Mouse (Mus musculus) heart, embryonic 16.5 days (tissue): ENCODE data around the gene Rundc1. TPM values are rescaled to one million over a fixed set of nuclear protein-coding genes. Genes with fewer than 3 reads are reported as not detected.

Source experiments
- ATAC-seq: fragments of 200-750 bp; cut with Nextera tagmentation; replicated peaks from 2 replicates; pipeline ENCODE4 v1.8.0; 2017; ENCODE audit warnings: moderate number of reproducible peaks; ENCODE audit not compliant: insufficient read depth, low FRiP score; ENCODE audit errors: extremely low read depth
- H3K27ac ChIP-seq: fragments of 300-500 bp; sonication (generic); 2 replicates; pipeline ENCODE4 v1.5.1; 2014; ENCODE audit warnings: mild to moderate bottlenecking, low read length, control low read depth, moderate library complexity
- H3K27me3 ChIP-seq: fragments of 300-500 bp; sonication (generic); 2 replicates; pipeline ENCODE4 v1.6.1; 2014; ENCODE audit warnings: low read length, mixed read lengths; ENCODE audit not compliant: control insufficient read depth, insufficient read depth
- H3K36me3 ChIP-seq: fragments of 300-500 bp; sonication (generic); 2 replicates; pipeline ENCODE4 v1.6.1; 2014; ENCODE audit not compliant: control insufficient read depth, insufficient read depth
- H3K4me1 ChIP-seq: fragments of 300-500 bp; sonication (generic); 2 replicates; pipeline ENCODE4 v1.6.1; 2014; ENCODE audit warnings: low read length, mixed read lengths; ENCODE audit not compliant: control insufficient read depth, insufficient read depth
- H3K4me2 ChIP-seq: fragments of 300-500 bp; sonication (generic); 2 replicates; pipeline ENCODE4 v1.6.1; 2014; ENCODE audit warnings: low read depth, mild to moderate bottlenecking, control low read depth, low read length
- H3K4me3 ChIP-seq: fragments of 300-500 bp; sonication (generic); 2 replicates; pipeline ENCODE4 v1.5.1; 2014; ENCODE audit warnings: mild to moderate bottlenecking, control low read depth, low read length
- H3K9ac ChIP-seq: fragments of 300-500 bp; sonication (generic); 2 replicates; pipeline ENCODE4 v1.6.1; 2014; ENCODE audit warnings: low read length, control low read depth
- H3K9me3 ChIP-seq: fragments of 300-500 bp; sonication (generic); replicated peaks from 2 replicates; pipeline ENCODE4 v1.6.1; 2016; ENCODE audit warnings: low read length; ENCODE audit not compliant: control insufficient read depth
- WGBS: fragments of 180-500 bp; shearing (Covaris S2); extraction: QIAGEN DNeasy Blood & Tissue Kit; methylation state at CpG from one replicate; pipeline ENCODE4 v1.1.7; 2014; 5-methylcytosine and 5-hydroxymethylcytosine counted together
- polyA plus RNA-seq: library from polyadenylated mRNA; unstranded; fragments of >200 nt; fragmentation: Nextera tagmentation; extraction: Ambion mirVana; gene quantifications from 2 replicates; pipeline ENCODE4 v1.2.1, GENCODE M21; 2015

Gene Rundc1
- polyA plus RNA-seq, 1 experiment from 2014 or later: 15.4 TPM

DNA sequence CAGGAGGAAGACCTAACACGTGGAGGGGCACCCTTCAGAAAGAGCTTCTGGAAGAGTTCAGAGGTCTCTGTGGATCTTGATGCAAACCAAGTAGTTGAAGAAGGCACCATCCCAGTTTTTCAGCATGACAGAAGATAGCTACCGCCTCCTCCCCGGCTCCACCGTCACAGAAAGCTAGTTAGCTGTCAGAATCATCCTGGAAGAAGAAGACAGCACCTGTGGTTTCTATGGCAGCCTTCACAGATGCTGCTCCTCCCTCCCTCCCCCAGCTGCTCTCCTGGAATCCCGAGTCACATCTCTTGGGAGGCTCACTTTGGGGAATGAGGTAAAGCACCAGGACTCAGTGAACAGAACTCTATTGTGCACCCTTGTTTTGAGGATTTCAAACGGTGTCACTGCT is 5.9 kb upstream of the Rundc1 start:
- no peak overlapping the region for H3K9ac ChIP-seq
- peaks cover 8% of the 10 kb centered on the region; the same call in 1 of the 2 replicates for H3K36me3 ChIP-seq
- H3K4me2 ChIP-seq: no peak overlapping the region
- no peak overlapping the region for H3K27ac ChIP-seq
- no peaks in the 10 kb centered on the region for H3K27me3 ChIP-seq
- WGBS: 56% methylated on average over 6 of the region's 6 CpGs
- no peak overlapping the region for H3K4me3 ChIP-seq
- peaks cover 7% of the 10 kb centered on the region for H3K4me1 ChIP-seq
- no peak for ATAC-seq
- H3K9me3 ChIP-seq: no peaks in the 10 kb centered on the region

DNA sequence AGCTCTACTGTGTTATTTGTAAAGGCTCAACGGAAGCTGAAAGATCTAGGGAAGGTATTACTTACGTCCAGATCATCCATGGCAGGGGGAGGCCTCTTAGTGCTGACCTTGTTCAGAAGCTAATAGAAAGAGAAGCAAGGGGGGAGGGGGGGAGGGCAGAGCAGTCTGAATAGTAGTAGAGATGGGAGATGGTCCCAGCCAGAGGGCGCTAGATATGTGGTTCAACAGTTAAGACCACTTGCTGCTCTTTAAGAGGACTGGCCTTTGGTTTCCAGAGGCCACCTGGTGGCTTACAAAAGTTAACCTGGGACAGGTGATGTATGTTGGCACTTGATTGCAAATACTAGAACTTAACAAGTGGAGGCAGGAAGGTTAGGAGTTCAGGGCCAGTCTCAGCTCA is 5.3 kb upstream of the Rundc1 start:
- no peak for ATAC-seq
- Histone ChIP-seq H3K36me3 (peaks cover 8% of the 10 kb centered on the region; the same call in 1 of the 2 replicates), H3K9me3 (no peaks in the 10 kb centered on the region), H3K4me3 (no peak overlapping the region), H3K4me1 (peaks cover 7% of the 10 kb centered on the region), H3K27ac (no peak overlapping the region), H3K9ac (no peak overlapping the region), H3K4me2 (no peak overlapping the region), H3K27me3 (no peaks in the 10 kb centered on the region)
- WGBS: 40% methylated on average over 3 of the region's 3 CpGs

DNA sequence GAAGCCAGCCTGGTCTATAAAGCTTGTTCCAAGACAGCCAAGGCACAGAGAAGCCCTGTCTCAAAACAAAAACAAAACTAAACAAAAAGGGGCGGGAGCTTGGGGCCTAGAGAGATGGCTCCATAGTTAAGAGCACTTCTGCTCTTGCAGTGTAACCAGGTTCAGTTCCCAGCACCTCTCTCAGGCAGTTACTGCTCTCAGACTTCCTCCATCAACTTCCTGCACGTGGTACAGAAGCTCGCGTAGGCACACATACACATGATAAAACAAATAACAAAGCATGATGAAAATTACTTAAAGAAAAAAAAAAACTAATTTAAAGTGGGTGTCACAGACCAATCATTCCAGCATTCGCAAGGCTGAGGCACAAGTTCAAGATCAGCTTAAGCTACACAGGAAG is 4.7 kb upstream of the Rundc1 start:
- Histone ChIP-seq H3K9ac (no peak overlapping the region), H3K4me1 (peaks cover 7% of the 10 kb centered on the region), H3K27ac (no peak overlapping the region), H3K9me3 (no peaks in the 10 kb centered on the region), H3K4me2 (no peak overlapping the region), H3K36me3 (peaks cover 8% of the 10 kb centered on the region; the same call in 1 of the 2 replicates), H3K27me3 (no peaks in the 10 kb centered on the region), H3K4me3 (no peak overlapping the region)
- WGBS: 88% methylated on average over 5 of the region's 5 CpGs
- ATAC-seq: no peak

DNA sequence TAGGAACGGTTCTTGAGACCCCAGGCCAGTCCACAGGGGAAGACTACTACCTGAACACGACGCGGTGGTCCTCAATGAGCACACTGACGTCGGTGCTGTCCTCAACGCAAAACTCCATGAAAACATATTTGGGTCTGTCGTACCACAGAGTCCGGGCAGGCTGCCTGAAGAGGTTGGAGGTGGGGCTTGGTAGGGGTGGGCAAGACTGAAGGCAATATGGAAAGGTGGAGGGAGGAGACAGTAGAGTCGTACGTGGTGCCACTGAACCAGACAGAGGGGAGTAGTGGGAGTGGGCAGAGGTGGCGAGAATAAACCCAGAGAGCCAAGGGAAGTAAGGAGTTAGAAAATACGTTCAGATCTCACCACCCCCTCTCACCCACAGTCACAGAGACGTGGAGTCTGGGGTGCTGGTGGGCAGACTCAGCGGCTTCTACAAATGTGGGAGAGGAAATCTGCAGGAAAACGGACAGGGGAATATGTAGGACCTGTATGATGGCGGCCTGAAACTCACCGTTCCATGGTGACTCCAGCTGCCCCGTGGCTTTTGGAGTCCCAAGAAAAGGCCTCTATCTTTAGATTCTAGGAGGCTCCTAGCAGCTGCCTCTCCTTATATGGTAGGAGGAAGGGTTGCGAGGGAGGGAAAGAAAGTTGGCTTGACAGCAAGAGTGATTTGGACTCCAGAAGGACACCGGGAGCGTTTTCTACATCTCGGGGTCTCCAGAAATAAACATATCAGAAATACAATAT is 607 bp upstream of the Rundc1 start, which contains the start of gene Gm27029:
Gene Gm27029 (minus strand): TSS at position 692 of the 747 bp plus-strand sequence.
- peak within 1 kb of the TSS; percentile 98 for H3K27ac ChIP-seq
- ATAC-seq: peak; percentile 81
- peaks cover 8% of the 10 kb centered on the region; the same call in 1 of the 2 replicates for H3K36me3 ChIP-seq
- H3K4me3 ChIP-seq: peak within 1 kb of the TSS; percentile 100
- no peaks in the 10 kb centered on the region for H3K27me3 ChIP-seq
- WGBS: 2% methylated on average over 23 of the region's 23 CpGs
- H3K9me3 ChIP-seq: no peaks in the 10 kb centered on the region
- H3K4me2 ChIP-seq: peak within 1 kb of the TSS; percentile 84
- H3K4me1 ChIP-seq: peaks cover 15% of the 10 kb centered on the region
- H3K9ac ChIP-seq: peak within 1 kb of the TSS; percentile 94

DNA sequence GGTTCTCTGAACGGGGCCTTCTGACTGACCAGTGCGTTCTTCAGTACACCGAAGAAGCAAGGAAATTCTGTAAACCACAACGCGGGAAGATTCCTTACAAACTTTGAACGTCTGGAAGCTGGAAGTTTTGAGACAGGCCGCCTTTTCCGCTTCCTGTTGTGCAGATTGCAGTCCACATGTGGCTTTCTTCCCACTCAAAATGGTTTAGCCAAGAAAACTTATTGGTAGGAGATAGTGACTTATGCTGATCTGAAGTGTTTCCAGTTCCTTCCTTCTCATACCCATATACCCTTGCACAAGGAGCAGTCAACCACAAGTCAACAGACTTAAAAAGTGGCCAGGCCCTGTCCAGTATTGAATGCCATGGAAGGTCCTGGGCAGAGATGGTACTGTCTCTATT is 1.3 kb downstream of the Rundc1 start:
- Histone ChIP-seq H3K4me1 (peaks cover 15% of the 10 kb centered on the region), H3K27ac (no peak overlapping the region), H3K27me3 (no peaks in the 10 kb centered on the region), H3K9me3 (no peaks in the 10 kb centered on the region), H3K4me2 (peak overlapping the region; percentile 84), H3K36me3 (peaks cover 12% of the 10 kb centered on the region), H3K9ac (peak overlapping the region; percentile 94), H3K4me3 (peak overlapping the region; percentile 100)
- WGBS: 47% methylated on average over 8 of the region's 8 CpGs
- no peak for ATAC-seq

DNA sequence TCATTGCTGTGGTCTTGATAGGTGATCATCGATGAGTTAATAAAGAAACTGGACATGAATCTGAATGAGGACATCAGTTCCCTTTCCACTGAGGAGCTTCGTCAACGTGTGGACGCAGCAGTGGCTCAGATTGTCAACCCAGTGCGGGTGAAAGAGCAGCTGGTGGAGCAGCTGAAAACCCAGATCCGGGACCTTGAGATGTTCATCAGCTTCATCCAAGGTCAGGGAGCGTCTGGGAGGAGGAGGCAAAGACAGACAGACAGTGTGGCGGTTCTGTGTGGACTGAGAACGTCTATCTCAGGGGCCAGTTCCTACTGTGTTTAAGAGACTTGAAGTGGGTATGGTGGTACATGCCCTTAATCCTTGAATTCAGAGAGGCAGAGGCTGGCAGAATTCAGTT is 6.4 kb downstream of the Rundc1 start:
- 88% methylated on average over 9 of the region's 9 CpGs for WGBS
- Histone ChIP-seq H3K4me2 (no peak overlapping the region), H3K36me3 (peaks cover 36% of the 10 kb centered on the region), H3K27me3 (no peaks in the 10 kb centered on the region), H3K9me3 (no peaks in the 10 kb centered on the region), H3K4me3 (no peak overlapping the region), H3K4me1 (peaks cover 6% of the 10 kb centered on the region), H3K9ac (no peak overlapping the region), H3K27ac (no peak overlapping the region)
- ATAC-seq: no peak

DNA sequence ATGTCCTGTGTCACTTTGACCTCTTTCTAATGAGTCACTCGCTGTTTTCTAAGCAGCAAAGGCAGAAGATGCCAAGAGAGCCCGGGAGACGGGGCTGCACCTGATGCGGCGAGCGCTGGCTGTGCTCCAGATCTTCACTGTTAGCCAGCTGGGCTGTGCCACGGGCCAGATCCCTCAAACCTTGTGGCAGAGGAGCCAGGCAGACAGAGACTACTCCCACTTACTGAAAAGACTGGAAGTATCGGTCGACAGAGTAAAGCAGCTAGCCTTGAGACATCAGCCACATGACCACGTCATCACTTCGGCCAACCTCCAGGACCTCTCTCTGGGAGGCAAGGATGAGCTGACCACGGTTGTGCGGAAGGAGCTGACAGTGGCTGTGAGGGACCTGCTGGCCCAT is 8.5 kb downstream of the Rundc1 start:
- H3K4me2 ChIP-seq: no peak overlapping the region
- no peaks in the 10 kb centered on the region for H3K27me3 ChIP-seq
- no peak overlapping the region for H3K27ac ChIP-seq
- ATAC-seq: no peak
- no peak overlapping the region for H3K9ac ChIP-seq
- peaks cover 36% of the 10 kb centered on the region for H3K36me3 ChIP-seq
- WGBS: 82% methylated on average over 13 of the region's 13 CpGs
- H3K4me3 ChIP-seq: no peak overlapping the region
- H3K9me3 ChIP-seq: no peaks in the 10 kb centered on the region
- no peaks in the 10 kb centered on the region for H3K4me1 ChIP-seq

DNA sequence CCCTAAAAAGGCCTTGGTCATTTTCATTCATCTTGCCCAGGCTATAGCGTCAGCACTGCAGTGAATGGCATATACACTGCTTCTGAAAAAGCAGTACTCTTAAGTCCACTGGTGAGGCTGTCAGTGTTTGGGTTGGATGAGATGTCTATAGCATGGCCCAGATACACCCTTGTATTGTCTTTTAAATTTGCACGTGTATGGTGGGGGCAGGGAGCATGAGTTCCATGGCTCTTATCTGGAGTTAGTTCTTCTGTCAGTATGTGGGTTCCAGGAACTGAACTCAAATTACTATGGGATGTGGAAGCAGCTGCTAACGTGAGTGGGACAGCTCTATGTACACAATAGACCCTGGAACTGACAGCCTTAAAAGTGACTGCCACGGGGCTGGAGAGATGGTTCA is 10.9 kb downstream of the Rundc1 start:
- Histone ChIP-seq H3K9me3 (no peaks in the 10 kb centered on the region), H3K36me3 (peaks cover 29% of the 10 kb centered on the region), H3K4me2 (no peak overlapping the region), H3K27me3 (no peaks in the 10 kb centered on the region), H3K27ac (no peak overlapping the region), H3K4me3 (no peak overlapping the region), H3K4me1 (no peaks in the 10 kb centered on the region), H3K9ac (no peak overlapping the region)
- no peak for ATAC-seq
- 66% methylated on average over 4 of the region's 4 CpGs for WGBS

DNA sequence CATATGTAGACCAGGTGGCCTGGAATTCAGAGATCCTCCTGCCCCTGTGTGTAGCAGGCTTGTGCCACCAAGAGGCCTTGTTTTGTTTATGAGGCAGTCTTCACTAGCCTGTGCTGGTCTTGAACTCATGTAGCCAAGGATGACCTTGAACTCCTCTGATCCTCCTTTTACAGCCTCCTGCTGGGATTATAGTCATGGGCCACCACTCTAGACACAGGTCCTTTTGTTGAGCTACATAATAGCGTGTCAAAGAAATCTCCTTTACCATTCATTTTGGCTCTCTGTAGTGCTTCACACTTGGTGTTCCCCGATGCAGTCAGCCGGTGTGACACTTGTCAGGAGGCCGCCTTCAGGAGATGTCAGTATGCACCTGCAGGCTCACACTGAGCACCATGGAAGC is 12.0 kb downstream of the Rundc1 start:
- Histone ChIP-seq H3K4me1 (no peaks in the 10 kb centered on the region), H3K36me3 (peaks cover 19% of the 10 kb centered on the region), H3K4me3 (no peak overlapping the region), H3K27me3 (no peaks in the 10 kb centered on the region), H3K9me3 (no peaks in the 10 kb centered on the region), H3K4me2 (no peak overlapping the region), H3K27ac (no peak overlapping the region), H3K9ac (no peak overlapping the region)
- 77% methylated on average over 4 of the region's 4 CpGs for WGBS
- ATAC-seq: no peak
